Mouse (Mus musculus) central nervous system, embryonic 18 days (tissue): ENCODE measurements around the gene Defa20. TPM values are rescaled to one million over a fixed set of nuclear protein-coding genes. Genes with fewer than 3 reads are reported as not detected.

Experiments used
- polyA plus RNA-seq: library from polyadenylated mRNA; depleted of rRNA; stranded (reverse); fragments of >200 nt; gene quantifications from 2 replicates; pipeline ENCODE4 v1.2.3, GENCODE M21; 2012; rRNA removed

The Defa20 gene
- polyA plus RNA-seq: not detected in 2 replicates

GRCm38 (mm10) chr8:21508958-21509357 lies at the start of gene Defa20:
Gene Defa20, plus strand, starts transcription at chr8:21509258.

GRCm38 (mm10) chr8:21528732-21529131 lies 19.7 kb downstream of the Defa20 start, which contains the start of gene Defa32:
Gene Defa32, plus strand, starts transcription at chr8:21529032.

Other genes starting within 250 kb of the Defa20 start
- gene Defa27, start 193.7 kb upstream of the Defa20 start, polyA plus RNA-seq: not detected in 2 replicates
- gene Defa29, start 182.2 kb upstream of the Defa20 start, polyA plus RNA-seq: not detected in 2 replicates
- gene Defa2, start 130.7 kb upstream of the Defa20 start, polyA plus RNA-seq: not detected in 2 replicates
- gene Defa33, start 117.4 kb upstream of the Defa20 start, polyA plus RNA-seq: not detected in 2 replicates
- gene Defa36, start 81.8 kb upstream of the Defa20 start, polyA plus RNA-seq: not detected in 2 replicates
- gene Gm7849, start 52.7 kb upstream of the Defa20 start, polyA plus RNA-seq: not detected in 2 replicates
- gene Defa32, start 19.8 kb downstream of the Defa20 start, polyA plus RNA-seq: not detected in 2 replicates
- not detected in 2 replicates for gene Defa37, start 56.1 kb downstream of the Defa20 start, polyA plus RNA-seq
- gene Defa28, start 73.7 kb downstream of the Defa20 start, polyA plus RNA-seq: not detected in 2 replicates
- gene Gm7861, start 85.2 kb downstream of the Defa20 start, polyA plus RNA-seq: not detected in 2 replicates
- gene Defa26, start 108.9 kb downstream of the Defa20 start, polyA plus RNA-seq: not detected in 2 replicates
- not detected in 2 replicates for gene Defa17, start 146.5 kb downstream of the Defa20 start, polyA plus RNA-seq
- gene Defa34, start 156.5 kb downstream of the Defa20 start, polyA plus RNA-seq: not detected in 2 replicates
- gene AY761184, start 194.4 kb downstream of the Defa20 start, polyA plus RNA-seq: not detected in 2 replicates
- gene Defa24, start 225.2 kb downstream of the Defa20 start, polyA plus RNA-seq: not detected in 2 replicates